Mouse (Mus musculus): ENCODE measurements around the gene Ccpg1os.

Gene Ccpg1os

GRCm38 (mm10) chr9:72987703-72988102 is 2.5 kb upstream of the Ccpg1os start:
- in situ Hi-C loops (cut with MboI, MseI) = no loop called here

- in situ Hi-C loops (cut with MboI, MseI) = no loop called here
Observed at GRCm38 (mm10) chr9:72983066-72983465, 2.1 kb downstream of the Ccpg1os start.

- in situ Hi-C loops (cut with MboI, MseI) = no loop called here
Observed at GRCm38 (mm10) chr9:72975242-72975641, 9.9 kb downstream of the Ccpg1os start.

- in situ Hi-C loops (cut with MboI, MseI) = loop anchor here in 1 of 2 experiments (5.0 kb wide), 1 partner anchor 118 kb away; no protein-coding TSS in a partner anchor
Observed at GRCm38 (mm10) chr9:72974734-72975133, 10.4 kb downstream of the Ccpg1os start.

GRCm38 (mm10) chr9:72972984-72973383 is 12.2 kb downstream of the Ccpg1os start:
- in situ Hi-C loops (cut with MboI, MseI) = loop anchor here in 1 of 2 experiments (5.0 kb wide), 1 partner anchor 119 kb away; no protein-coding TSS in a partner anchor

GRCm38 (mm10) chr9:72972435-72972834 is 12.7 kb downstream of the Ccpg1os start:
- in situ Hi-C loops (cut with MboI, MseI) = loop anchor here in 1 of 2 experiments (5.0 kb wide), 1 partner anchor 120 kb away; no protein-coding TSS in a partner anchor

- in situ Hi-C loops (cut with MboI, MseI) = loop anchor here (5.0 kb wide), 2 partner anchors 117 to 122 kb away; no protein-coding TSS in a partner anchor
Observed at GRCm38 (mm10) chr9:72969874-72970273, 15.3 kb downstream of the Ccpg1os start.

GRCm38 (mm10) chr9:72968349-72969061 is 16.7 kb downstream of the Ccpg1os start:
- in situ Hi-C loops (cut with MboI, MseI) = loop anchor here in 1 of 2 experiments (5.0 kb wide), 1 partner anchor 119 kb away; no protein-coding TSS in a partner anchor

GRCm38 (mm10) chr9:72961959-72962358 is 23.2 kb downstream of the Ccpg1os start:
- in situ Hi-C loops (cut with MboI, MseI) = no loop called here

GRCm38 (mm10) chr9:72961346-72961745 is 23.8 kb downstream of the Ccpg1os start:
- in situ Hi-C loops (cut with MboI, MseI) = no loop called here

- in situ Hi-C loops (cut with MboI, MseI) = loop anchor here in 1 of 2 experiments (10.0 kb wide), 1 partner anchor 424 kb away; the partner anchor contains the start of gene Rfx7
Observed at GRCm38 (mm10) chr9:72958521-72959450, 26.4 kb downstream of the Ccpg1os start, which contains the start of the genes Dyx1c1 and Gm44503. TSS of gene Dyx1c1 (plus strand) at chr9:72958785. TSS of gene Gm44503 (plus strand) at chr9:72958852.

GRCm38 (mm10) chr9:72955546-72955945 is 29.6 kb downstream of the Ccpg1os start:
- in situ Hi-C loops (cut with MboI, MseI) = loop anchor here in 1 of 2 experiments (10.0 kb wide), 1 partner anchor 421 kb away; the partner anchor contains the start of gene Rfx7

- in situ Hi-C loops (cut with MboI, MseI) = loop anchor here in 1 of 2 experiments (10.0 kb wide), 1 partner anchor 420 kb away; the partner anchor contains the start of gene Rfx7
Observed at GRCm38 (mm10) chr9:72954746-72955145, 30.4 kb downstream of the Ccpg1os start.

- in situ Hi-C loops (cut with MboI, MseI) = no loop called here
Observed at GRCm38 (mm10) chr9:72949572-72949971, 35.6 kb downstream of the Ccpg1os start.

GRCm38 (mm10) chr9:72947010-72947409 is 38.2 kb downstream of the Ccpg1os start:
- in situ Hi-C loops (cut with MboI, MseI) = no loop called here

- in situ Hi-C loops (cut with MboI, MseI) = no loop called here
Observed at GRCm38 (mm10) chr9:72944286-72944685, 40.9 kb downstream of the Ccpg1os start.

- in situ Hi-C loops (cut with MboI, MseI) = no loop called here
Observed at GRCm38 (mm10) chr9:72943424-72943823, 41.8 kb downstream of the Ccpg1os start.

GRCm38 (mm10) chr9:72936301-72936700 is 48.9 kb downstream of the Ccpg1os start:
- in situ Hi-C loops (cut with MboI, MseI) = no loop called here

- in situ Hi-C loops (cut with MboI, MseI) = no loop called here
Observed at GRCm38 (mm10) chr9:72935309-72935708, 49.9 kb downstream of the Ccpg1os start.

- in situ Hi-C loops (cut with MboI, MseI) = no loop called here
Observed at GRCm38 (mm10) chr9:72931166-72931790, 53.9 kb downstream of the Ccpg1os start.

Measured in T-helper 17 cell (primary cell).